Mouse (Mus musculus): Measurements from ENCODE around the gene Nrcam. TPM values are rescaled to one million over a fixed set of nuclear protein-coding genes. Genes with fewer than 3 reads are reported as not detected.

The Nrcam gene
- total RNA-seq, 2 experiments from 2014 or later, result 4.4 to 9.3 TPM

DNA sequence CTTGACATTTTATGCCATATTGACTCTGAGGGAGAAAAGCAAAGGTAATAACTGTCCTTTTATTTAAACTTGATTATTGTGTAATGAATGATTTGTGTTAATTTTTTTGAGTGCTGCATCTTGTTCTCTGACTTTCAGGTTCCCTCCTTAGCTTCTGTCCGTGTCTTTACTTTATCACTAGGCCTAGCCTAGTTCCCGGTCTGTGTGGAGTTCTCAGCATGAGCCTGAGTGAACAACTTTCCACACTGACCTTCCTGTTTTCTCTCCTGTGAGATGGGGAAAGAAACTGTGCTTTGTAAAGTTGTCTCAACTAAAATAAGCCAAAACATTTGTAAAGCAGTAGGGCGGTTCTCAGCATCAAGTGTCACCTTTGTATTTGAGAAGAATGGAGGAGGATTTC is 179.9 kb downstream of the Nrcam start:
- no peak for DNase-seq (ENCODE audit: low spot score in 2 of 2)

DNA sequence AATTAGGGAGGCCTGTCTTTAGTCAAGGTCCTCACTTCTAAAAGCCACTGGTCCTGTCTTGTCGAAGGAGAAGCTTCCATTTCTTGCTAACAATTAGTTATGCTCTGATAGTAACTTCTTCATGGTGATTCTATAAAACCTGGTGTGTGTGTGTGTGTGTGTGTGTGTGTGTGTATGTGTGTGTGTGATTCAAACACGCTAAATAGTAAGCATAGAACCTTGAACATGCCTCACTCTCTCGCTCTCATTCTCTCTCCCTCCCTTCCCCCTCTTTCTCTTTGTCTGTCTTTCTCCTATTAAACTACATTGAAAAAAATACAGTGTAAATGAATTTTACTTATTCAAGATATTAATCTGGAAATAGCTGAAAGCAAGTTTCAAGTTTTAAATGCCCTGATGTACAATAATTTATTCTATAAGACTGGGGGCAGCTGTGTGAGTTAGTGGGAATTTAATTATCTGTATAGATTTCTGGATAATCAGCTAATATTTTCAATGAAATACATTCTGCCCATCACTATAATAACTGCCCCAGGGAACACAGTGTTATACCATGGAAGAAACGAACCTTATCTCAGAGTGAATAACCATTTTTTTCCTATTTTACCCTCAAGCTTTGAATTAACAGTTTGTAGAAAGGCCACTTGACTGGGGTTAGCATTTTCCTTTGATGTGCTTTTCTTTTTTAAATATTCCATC is 180.9 kb downstream of the Nrcam start:
- no peak for DNase-seq (ENCODE audit: low spot score in 2 of 2)

DNA sequence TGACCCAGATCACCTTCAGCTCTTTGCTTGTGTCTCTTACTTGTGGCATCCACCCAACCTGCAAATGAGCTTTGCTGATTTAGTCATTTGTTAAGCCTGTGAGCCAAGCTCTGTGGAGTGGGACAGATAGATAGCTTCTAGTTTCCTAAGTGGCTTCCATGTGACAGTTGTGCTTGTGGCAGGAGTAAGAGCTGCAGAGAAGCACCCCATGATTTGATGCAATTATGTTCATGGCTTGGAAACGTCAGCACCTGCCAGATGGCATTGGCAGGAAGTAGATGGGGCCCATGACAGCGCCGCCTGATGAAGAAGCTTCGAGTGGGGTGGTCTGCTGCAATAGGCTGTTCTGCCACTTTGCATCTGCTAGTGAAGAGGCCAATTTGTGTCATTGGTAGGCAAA is 186.4 kb downstream of the Nrcam start:
- no peak for DNase-seq (ENCODE audit: low spot score in 2 of 2)

DNA sequence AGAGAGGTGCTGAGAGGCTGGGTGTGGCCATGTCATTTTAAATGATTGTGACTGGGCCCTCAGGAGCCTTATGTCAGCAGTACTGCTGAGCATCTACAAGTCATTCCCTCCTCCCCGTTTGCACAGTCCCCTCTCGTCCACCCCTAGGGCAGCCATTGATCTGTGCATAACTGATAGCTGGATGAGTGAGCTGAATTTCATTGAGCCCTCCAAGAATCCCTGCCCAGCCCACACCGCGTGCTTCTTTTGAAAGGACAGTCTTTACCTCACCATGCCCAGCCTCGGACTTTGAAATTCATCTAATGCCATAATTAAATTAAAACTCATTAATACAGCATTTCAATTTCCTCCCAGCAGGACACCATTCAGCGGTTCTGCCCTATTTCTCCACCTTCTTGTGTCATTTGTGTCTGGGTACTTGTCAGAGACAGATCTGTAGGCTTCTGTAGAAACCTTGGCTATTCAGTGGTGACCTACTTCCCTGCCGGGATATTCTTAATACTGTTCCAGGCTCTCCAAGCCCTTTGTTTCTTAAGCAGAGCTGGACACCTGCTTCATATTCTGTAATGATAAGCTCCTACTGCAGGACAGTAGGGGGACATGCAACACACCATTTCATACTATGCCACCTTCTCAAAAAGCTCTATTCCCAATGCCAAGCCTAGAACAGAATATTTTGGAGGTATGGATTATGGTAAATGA is 190.9 kb downstream of the Nrcam start:
- no peak for DNase-seq (ENCODE audit: low spot score in 2 of 2)

DNA sequence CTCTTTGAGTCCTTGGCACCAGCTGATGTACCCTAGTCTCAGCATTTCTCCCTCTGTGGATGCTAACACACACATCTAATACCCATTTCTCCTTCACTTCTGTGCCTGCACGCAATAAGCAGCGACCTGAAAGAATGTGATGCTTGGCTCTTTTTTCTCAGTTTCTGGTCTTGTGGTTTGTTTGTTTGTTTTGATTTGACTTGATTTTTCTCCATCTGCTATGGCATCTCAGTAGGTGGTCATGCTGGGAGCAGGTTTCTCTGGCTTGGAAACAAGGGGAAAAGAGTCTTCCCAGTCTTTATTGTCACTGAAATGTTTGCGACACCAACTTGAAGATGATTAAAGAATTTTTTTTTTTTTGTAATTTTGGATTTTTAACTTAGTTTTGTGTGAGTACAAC is 192.8 kb downstream of the Nrcam start:
- no peak for DNase-seq (ENCODE audit: low spot score in 2 of 2)

DNA sequence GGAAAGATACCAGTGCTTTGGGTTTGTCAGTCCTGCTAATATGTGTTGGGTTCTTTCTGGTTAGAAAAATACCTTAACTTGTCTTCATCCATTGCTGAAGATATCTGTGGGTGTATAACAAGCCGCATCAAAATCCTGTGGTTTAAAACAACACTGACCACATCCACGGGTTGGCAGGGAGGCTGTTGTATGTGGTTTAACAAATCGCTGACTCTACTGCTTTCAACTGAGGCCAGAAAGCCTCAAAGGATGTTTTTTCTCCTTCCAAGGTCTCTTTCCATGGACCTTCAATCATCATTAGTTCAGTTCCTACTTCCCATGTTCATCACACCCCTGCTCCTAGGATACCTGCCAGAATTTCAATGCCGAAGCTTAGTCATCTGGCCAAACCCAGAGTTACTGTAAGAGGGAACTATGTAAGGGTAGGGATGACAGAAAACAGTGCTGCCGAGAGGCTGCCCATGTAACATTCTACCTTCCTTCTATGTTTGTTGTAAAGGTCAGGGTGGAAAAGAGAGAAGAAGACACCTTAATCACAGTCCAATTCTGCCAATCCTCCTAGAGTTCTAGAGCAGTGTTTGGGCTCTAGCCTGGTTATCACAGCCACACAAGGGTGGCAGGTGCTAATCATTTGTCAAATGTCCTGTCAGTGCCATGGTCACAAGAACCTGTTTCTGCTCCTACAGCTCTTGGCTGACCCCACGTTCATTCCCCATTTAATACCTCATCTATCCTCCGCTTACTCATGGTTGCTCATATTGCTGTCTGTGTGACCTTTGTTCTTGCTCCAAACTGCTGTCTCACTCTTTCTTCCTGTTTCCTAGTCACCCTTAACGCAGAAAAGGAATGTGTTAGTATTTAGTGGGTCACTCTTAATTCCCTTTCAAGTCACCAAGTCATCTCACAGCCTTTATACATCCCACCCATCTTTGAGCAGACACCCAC is 196.2 kb downstream of the Nrcam start:
- DNase-seq (ENCODE audit: low spot score in 2 of 2), result peak in 1 of 2 experiments; percentile 18

DNA sequence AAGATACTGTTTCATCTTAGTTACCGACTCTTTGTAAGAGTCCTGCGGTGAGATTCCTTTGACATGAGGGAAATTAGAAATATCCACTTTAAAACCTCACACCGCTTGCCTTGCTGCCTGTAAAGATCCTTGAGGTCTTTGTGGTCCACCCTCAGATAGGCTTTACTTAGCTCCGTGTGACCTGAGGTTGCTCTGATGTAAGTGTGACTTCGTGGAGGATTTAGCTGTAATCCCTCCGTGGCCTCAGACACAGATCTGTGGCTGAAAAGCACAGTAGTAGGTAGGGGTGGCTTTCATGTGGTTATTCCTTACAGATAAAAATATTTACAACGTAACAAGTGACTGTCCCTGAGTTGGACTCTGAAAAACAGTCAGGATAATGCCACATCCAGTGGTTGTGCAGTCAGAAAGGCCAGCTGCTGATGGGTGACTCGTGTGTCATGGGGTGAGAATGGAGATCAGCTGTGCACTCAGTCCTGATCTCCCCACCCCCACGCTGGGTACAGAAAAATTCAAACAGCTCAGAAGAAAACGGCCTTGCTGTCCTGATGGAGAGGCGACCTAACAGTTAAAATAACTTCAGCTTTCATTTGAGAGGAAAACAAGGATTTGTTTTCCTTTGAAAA is 199.8 kb downstream of the Nrcam start:
- no peak for DNase-seq (ENCODE audit: low spot score in 2 of 2)

DNA sequence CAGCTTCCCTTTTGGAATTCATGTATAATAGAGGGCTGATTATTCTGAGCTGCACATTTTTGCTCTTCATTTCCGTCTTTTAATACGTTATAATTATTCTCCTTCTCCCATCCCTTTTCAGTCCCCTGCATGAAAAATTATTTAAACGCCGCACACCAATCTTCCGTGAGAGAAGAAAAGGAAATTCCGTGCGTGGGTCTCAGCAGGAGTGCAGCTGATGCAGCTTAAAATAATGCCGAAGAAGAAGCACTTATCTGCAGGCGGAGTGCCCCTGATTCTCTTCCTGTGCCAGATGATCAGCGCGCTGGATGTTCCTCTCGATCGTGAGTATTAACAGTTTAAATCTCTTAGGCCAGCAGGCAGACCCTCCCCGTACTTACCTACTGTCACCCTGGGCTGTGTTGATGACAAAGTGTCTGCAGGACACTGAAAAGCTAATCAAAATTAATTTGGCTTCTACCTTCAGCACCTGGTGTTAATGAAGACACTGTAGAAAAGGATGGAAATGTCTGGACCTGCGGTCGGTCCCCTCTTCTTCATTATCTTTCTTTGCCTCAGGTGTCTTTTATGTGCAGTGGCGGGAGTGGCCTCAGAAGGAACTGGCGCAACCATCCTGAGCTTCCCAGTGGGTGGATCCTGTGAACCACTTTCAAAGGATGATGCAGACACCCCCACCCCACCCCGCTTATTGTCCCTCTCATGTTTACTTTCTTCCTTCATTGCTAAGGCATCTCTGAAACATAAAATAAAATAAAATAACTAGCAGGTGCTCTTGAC is 203.8 kb downstream of the Nrcam start:
- no peak for DNase-seq (ENCODE audit: low spot score in 2 of 2)

DNA sequence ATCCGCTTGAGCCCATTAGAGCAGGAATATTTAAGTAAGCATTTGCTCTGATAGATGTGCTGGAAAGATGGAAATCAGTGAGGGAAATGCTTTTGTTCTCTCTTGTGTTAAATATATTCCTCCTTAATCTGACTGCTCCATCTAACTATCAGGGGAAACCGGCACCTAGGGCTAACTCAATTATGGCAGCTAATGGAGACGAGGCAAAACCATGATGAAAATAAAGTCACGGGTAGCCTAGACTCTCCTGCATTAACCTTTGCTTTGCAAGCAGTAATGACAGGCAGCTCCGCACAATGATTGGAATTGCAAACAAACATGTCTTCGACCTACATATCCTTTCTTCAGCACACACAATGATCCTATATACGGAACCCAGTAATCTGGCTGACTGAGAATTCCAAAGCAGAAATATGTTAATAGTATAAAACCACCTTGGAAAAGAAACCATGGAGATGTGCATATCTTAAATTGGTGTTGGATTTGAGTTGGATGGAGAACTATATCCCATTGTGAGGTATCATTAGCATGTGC is 205.5 kb downstream of the Nrcam start:
- DNase-seq (ENCODE audit: low spot score in 2 of 2), result no peak

DNA sequence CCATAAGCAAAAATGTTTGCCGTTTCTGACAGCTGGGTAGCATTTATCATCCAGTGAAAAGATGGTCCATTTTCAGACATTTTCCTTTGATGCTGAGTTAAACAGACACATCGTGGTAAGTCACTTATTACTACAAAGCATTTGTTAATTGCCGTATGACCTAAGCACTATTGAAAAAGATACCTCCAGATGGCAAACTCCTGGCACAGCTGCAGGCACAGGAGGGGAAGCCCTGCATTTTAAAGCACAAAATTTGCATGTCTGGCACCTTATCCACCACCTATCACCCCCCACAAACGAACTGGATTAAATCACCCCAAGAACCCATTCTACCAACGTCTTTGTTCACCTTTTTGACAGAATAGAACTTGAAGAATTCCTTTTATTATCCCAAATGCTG is 206.9 kb downstream of the Nrcam start:
- no peak for DNase-seq (ENCODE audit: low spot score in 2 of 2)

DNA sequence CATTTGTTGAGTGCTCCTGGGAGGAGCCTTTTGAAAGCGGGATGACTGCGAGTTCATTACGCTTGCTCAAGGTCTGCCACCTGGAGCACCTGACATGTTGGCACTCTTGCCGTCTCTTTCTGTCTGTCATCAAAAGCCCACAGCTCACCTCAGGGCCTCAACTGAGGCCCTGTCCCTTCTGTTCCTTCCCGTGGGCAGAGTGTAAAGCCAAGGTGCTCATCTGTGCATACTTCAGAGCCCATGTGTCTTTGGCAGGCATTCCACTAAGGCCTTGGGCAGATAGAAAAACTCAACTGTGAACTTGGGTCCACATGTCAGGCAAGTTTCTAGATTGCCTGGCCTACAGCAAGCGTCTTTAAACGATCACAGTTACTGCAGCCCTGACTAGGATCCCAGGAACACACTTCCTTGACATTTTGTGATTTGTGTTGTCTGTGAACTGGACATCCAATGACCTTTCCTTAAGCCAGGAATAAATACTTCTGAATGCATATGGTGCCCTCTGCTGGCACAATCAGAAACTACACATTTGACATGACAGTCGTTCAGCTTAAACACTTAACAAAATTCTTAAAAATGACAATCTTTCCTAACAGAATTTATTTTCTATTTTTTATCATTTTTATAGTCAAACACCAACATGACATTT is 219.2 kb downstream of the Nrcam start:
- peak; percentile 70 to 75 for DNase-seq (ENCODE audit: low spot score in 2 of 2)

DNA sequence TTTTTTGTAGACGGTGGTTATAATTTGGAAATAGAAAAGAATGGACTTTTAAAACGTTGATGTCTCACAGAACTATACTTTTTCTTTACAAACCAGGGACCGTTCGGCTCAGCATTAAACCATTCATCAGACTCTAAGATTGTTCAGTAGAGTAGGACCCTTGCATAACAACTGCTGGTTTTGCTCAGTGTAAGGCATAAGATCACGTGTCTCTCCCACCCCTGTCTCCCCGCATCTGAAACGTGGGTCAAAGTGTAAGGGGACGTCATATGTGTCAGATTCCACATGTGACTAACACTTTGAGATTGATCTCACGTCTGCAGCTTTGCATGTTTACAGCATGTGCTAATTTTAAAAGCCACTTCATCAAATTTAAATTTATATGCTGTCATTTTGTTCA is 219.8 kb downstream of the Nrcam start:
- DNase-seq (ENCODE audit: low spot score in 2 of 2), result no peak

DNA sequence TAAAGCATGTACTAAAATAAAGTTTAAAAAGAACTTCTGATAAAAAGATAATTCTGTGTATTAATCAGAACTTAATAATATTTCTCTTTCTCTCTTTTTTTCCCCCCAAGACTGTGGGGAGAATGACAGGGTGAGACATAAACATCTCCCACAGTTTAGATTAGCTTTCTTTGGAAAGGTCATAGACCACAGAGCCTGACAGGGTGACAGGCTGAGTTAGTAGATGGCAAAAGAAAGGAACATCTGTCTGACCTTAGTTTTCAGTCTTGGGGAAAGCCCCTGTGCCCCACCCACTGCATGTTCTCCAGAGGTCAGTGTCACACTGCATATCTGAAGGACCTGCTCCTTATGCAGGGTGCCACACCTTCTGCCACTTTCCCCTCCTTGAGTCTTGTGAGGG is 222.9 kb downstream of the Nrcam start:
- no peak for DNase-seq (ENCODE audit: low spot score in 2 of 2)

DNA sequence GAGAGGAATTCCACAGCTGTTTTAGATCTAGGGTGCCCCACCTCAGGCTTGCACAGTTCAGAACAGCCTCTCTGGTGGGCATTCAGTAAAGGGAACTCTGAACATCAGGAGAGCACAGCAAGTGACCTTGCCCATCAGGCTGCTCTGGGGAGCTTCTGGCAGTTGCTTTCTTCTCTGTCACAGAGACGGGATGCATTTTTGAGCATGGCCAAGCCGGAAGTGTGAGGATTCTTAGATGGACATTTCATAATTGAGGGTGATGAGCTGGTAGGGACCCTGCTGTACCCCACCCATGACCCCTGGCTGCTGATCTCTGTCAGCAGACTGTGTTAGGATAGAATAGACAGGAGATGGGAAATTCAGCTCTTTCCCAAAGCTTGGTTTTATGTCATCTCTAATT is 225.4 kb downstream of the Nrcam start:
- no peak for DNase-seq (ENCODE audit: low spot score in 2 of 2)

DNA sequence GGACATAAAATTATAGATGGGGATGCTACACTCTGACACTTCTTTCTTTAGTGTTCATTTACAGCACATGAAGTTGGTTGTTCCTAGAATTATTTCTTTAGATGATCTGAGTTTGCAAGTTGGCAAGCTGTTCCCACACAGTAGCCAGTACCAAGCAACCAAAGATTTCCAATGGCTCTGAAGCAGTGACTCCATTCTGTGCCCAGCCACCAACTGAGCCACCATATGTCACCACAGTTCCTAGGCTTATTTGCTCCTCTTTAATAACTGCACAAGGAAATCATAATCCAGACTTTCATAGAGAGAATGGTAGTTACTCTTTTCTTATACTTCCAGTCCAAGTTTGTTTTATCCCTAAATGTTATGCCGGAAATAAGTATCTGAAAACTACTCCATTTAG is 226.1 kb downstream of the Nrcam start:
- no peak for DNase-seq (ENCODE audit: low spot score in 2 of 2)

DNA sequence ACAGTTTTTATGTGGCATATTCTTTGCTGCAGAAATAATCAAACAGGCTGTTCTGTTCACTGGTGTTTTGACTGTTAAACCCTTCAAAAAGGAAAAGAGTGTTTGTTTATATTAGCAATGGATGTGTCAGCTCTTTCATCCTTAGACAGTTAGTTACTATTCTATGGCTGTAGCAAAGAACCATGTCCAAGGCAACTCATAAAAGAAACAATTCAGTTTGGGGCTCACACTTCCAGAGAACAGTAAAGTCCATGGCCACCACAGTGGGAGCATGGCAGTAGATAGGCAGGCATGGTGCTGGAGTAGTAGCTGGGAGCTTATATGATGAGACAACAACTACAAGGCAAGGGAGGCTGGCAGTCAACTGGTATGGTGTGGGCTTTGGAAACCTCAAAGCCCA is 231.3 kb downstream of the Nrcam start:
- no peak for DNase-seq (ENCODE audit: low spot score in 2 of 2)

DNA sequence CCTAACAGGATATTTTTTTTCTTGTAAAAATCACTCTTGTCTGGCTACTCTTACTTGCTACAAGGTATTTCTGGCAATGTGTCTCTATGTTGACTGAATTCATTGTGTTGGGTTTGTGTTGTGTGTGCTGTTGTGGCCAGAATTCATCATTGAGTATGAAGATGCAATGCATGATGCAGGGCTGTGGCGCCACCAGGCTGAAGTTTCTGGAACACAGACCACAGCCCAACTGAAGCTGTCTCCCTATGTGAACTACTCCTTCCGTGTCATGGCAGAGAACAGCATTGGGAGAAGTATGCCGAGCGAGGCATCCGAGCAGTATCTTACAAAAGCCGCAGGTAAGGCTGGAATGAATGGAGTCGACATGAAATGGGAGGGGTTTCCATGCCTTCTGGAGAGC is 241.4 kb downstream of the Nrcam start:
- DNase-seq (ENCODE audit: low spot score in 2 of 2), result no peak

DNA sequence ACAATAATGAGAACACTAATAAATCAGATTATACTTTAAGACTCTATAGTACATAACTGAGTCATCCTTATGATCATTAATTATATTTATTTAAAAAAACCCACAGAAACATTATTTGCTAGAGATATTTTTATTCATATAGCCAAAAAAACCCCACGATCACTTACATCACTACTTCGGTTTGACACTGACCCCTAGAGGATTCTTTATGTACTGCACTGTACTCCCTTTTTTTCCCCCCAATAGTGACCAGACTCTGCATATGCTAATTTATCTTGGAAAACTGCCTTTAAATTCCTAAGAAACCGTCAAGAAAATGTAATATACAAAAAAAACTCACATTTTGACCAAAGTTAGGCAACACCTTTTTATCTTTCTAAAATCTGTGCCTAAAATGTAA is 244.0 kb downstream of the Nrcam start:
- no peak for DNase-seq (ENCODE audit: low spot score in 2 of 2)

DNA sequence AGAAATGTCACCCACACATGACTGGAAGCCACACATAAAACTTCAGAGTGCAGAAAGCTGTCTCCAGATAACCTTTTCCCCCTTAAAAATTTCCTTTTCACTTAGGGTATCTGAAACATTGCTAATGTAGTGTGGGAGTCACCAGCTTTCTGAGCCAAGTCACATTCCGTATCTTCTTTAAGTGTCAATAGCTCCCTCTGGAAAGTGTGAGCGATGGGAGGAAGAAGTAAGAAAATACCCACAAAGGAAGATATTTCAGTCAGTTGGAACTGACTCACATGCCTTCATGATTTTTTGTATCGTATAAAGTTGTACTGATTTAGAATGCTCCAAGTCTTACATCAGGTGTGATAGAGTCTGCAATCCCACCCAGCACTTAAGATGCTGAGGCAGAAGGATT is 245.5 kb downstream of the Nrcam start:
- DNase-seq (ENCODE audit: low spot score in 2 of 2), result no peak

All from adrenal gland, adult 18-20 months (tissue).